Mouse (Mus musculus) heart, adult 18-20 months (tissue): ENCODE data around the gene Kmt5c. TPM values are rescaled to one million over a fixed set of nuclear protein-coding genes. Genes with fewer than 3 reads are reported as not detected.

Experiments
- DNase-seq, 2 experiments: peaks; one replicate each; pipeline ENCODE4 v3.0.0; 2021 to 2022; ENCODE audit warnings: mixed read lengths in 1 of 2
- total RNA-seq, 2 experiments: library from RNA; stranded (reverse); gene quantifications; 2 replicates each; pipeline ENCODE4 v1.2.3; 2021

The Kmt5c gene
- total RNA-seq, 2 experiments from 2014 or later, result 9.6 to 10.0 TPM

- DNase-seq, result no peak
These were observed 6.5 kb downstream of the Kmt5c start for GRCm38 (mm10) chr7:4746326-4746980.

GRCm38 (mm10) chr7:4747156-4747899, 7.4 kb downstream of the Kmt5c start:
- DNase-seq, result no peak

GRCm38 (mm10) chr7:4748321-4748720, 8.4 kb downstream of the Kmt5c start:
- no peak for DNase-seq

GRCm38 (mm10) chr7:4749169-4749568, 9.3 kb downstream of the Kmt5c start:
- DNase-seq, result no peak

- peak in 1 of 2 experiments; percentile 24 for DNase-seq
These were observed 12.3 kb downstream of the Kmt5c start for GRCm38 (mm10) chr7:4751971-4752820.

GRCm38 (mm10) chr7:4752821-4753570, 13.1 kb downstream of the Kmt5c start, which contains the start of gene Cox6b2:
Gene Cox6b2, minus strand, starts transcription at chr7:4753094.
- peak; percentile 53 to 54 for DNase-seq

- no peak for DNase-seq
These were observed 19.8 kb downstream of the Kmt5c start for GRCm38 (mm10) chr7:4759670-4760069.

GRCm38 (mm10) chr7:4764946-4765710, 25.2 kb downstream of the Kmt5c start:
- no peak for DNase-seq

GRCm38 (mm10) chr7:4771202-4771601, 31.3 kb downstream of the Kmt5c start, which contains the start of gene Fam71e2:
Gene Fam71e2, minus strand, starts transcription at chr7:4771302.
- no peak for DNase-seq

- DNase-seq, result no peak
These were observed 36.2 kb downstream of the Kmt5c start for GRCm38 (mm10) chr7:4776131-4776530.

GRCm38 (mm10) chr7:4776861-4777830, 37.2 kb downstream of the Kmt5c start:
- DNase-seq, result peak; percentile 57 to 58

GRCm38 (mm10) chr7:4777851-4778637, 38.1 kb downstream of the Kmt5c start:
- DNase-seq, result no peak

GRCm38 (mm10) chr7:4779921-4780320, 40.0 kb downstream of the Kmt5c start:
- DNase-seq, result no peak

GRCm38 (mm10) chr7:4782130-4782529, 42.2 kb downstream of the Kmt5c start:
- DNase-seq, result no peak

- DNase-seq, result no peak
These were observed 42.8 kb downstream of the Kmt5c start, which contains the start of the genes Il11 and Tmem190 for GRCm38 (mm10) chr7:4782759-4783158. Gene Il11, minus strand, starts transcription at chr7:4782859. Gene Tmem190, plus strand, starts transcription at chr7:4782937.

- DNase-seq, result no peak
These were observed 43.9 kb downstream of the Kmt5c start for GRCm38 (mm10) chr7:4783667-4784268.

- peak; percentile 64 to 67 for DNase-seq
These were observed 48.9 kb downstream of the Kmt5c start for GRCm38 (mm10) chr7:4788499-4789435.
